Mouse (Mus musculus): ENCODE results near the gene Cog5. TPM values are rescaled to one million over a fixed set of nuclear protein-coding genes. Genes with fewer than 3 reads are reported as not detected.
A peak's percentile ranks its signal among the peaks of the same experiment; 100 is the strongest.

Gene Cog5
- total RNA-seq, 2 experiments from 2014 or later = 46.0 to 49.1 TPM

DNA sequence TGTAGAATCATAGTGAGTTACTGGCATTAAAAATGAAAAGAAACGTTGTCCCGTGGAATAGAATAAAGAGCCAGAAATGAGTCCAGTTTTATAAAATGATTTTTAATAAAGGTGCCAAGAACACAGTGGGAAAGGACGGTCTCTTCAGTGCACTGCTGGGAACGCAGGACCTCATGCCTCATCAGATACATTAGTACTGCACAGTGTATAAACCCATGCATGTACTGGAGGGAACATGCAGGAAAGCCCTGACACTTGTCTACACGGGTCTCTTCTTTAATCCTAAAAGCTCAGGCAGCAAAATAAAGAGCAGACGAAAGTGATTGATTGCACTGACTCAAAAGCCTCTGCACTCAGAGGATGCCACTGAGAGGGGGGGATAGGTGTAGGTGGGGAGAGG is 236.0 kb downstream of the Cog5 start:
- DNase-seq (ENCODE audit: low spot score in 2 of 2) = no peak

DNA sequence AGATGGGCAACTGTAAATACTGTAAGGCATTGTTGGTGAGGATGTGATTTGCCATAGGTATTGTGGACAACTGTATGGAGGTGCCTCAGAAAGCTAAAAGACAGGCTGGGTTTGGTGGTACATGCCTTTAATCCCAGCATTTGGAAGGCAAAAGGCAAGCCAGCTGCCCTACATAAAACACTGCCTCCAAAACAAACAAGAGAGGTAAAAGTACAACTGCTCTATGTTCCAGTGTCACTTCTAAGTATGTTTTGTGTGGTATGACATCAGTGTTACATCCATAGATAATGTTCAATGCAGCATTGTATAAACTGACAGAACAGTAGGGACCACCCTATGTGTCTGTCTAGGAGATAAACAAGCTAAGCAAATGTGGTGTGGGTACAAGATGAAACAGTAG is 237.4 kb downstream of the Cog5 start:
- DNase-seq (ENCODE audit: low spot score in 2 of 2) = no peak

DNA sequence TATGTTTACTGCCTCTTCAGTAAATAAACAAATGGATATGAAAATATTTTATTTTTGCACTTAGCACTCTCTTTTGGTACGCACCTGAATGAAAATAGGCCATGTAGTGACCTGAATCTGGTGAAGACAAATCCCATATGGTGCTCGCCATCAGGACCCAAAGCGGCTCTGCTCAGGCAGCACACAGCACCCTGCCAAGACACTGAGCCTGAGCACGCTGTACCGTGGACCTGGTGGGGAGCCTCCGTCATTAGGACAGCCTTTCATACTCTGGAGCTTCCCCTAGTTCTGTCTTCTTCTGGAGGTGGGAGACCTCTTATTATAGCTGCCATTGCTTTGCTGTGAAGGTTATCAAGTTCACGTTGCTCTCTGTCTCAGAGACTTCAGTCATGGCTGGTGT is 238.1 kb downstream of the Cog5 start:
- no peak for DNase-seq (ENCODE audit: low spot score in 2 of 2)

DNA sequence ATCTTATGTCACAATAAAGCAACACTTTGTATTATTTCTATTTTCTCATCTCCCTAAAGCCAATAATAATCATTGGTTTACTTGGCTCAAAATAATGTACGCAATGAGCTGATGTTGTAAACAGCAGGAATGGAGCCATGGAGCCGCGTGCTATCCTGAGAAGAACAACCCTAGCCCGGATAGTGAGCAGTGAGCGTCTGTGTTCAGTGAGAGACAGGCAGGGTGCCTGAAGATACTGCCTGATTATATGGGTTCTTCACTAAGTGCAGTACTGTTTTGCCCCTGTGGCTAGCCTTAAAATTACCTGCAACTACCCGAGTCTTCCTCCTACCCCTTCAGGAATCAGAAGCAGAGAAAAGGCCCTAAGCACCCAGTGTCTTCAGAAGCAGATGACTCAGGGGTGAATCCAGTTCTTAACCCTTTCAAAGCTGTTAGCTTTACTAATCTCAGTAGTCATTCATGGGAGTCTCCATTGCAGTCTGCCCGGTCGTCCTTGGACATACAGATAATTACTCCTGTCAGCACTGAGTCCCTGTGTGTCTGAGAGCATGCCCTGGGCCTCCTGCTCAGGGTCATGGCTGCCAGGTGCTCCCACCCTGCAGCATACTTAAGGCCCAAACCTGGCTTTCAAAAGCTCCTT is 240.5 kb downstream of the Cog5 start:
- no peak for DNase-seq (ENCODE audit: low spot score in 2 of 2)

DNA sequence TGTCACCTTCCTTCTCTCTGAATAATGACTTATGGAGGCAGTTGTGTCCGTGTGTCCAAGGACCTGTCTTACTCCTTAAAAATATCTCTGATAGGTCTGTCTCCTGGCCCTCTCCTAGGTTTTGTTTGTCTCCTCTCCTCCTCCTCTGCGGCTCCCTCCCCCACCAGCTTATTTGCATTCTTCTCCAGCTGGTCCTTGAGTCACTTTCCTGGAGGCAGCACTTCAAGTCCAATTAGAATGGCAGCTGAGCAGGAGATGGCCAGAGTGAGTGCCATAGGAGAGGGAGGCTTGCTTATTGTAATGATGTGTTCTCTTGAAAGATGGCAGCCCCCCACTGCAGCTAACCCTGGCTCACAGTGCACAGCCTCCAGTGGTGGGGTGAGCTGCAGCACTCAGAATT is 241.2 kb downstream of the Cog5 start:
- DNase-seq (ENCODE audit: low spot score in 2 of 2) = no peak

DNA sequence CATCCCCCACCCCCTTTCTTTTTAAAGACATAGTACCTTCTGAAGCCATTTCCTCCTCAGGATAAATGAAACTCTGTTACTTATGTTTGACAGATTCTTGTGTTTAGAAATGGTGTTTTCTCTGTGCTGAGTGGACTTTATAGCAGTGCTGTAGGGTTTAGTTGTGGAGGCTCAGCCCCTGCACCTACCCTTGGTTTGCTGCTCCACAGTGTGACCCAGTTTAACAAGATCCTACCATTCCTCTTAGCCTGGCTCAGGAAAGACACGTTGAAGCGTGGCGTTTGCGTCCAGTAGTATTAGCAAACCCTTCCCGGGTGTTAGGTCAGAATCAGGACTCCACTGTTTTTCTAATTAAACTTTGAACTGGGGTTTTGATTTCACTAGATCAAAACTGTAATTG is 241.6 kb downstream of the Cog5 start:
- no peak for DNase-seq (ENCODE audit: low spot score in 2 of 2)

DNA sequence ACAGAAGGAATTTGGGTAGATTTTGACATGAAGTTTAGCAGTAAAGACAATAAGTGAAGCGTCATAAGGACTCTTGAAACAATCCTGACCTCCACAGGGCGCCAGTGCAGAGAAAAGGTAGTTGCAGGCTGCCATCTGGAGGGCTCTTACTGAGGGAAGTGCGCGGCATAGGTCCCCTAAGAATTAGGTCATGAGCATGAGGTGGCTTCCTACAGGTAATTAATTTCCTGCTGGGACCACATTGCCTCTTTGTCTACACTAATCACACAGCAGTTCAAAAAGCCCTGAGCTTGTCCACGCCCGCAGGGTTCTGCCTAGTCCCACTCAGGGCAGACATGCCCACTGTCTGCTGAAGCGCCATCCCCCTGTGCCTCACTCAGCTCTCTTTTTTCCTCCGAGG is 242.3 kb downstream of the Cog5 start:
- DNase-seq (ENCODE audit: low spot score in 2 of 2) = no peak

DNA sequence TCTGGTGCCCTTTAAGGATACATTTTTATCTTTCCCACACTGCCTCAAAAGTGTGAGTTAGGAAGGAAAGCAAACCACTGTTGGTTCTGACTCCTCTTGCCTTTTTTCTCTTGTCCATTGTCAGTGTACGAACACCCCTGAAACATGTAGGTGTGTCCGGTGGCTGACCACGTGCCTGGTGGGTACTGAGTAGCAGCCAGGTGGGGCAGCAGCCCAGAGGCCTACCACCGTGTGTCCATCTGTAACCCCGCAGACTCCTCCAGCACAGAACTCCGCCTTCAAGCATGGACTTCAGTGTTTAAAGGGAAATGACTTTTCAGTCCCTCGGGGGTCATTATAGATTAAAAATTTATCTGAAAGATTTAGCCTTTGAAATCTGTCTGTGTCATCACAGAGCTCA is 242.8 kb downstream of the Cog5 start:
- DNase-seq (ENCODE audit: low spot score in 2 of 2) = no peak

DNA sequence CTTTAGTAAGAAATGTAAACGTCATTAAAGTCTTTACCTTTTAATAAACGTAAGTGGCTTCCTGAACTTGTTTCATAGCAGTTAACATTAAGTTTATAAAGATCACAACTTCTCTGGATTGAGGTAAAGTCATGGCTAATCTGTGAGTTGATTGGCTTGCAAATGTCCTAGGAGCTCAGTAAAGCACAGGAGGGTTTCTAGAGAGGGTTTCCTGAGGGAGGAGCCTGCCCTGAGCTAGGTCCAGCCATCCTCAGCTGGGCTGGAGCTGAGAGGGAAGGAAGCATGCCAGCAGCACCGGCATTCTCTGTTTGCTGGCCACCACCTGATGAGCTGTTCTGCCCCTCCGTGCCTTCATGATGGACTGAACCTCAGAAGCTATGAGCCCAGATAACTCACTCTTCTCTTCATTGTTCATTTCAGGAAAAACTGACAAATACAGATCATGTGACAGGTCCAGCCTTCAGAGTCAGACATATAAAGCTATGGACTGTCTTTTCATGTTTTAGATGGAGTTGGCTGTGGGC is 245.8 kb downstream of the Cog5 start:
- DNase-seq (ENCODE audit: low spot score in 2 of 2) = no peak

DNA sequence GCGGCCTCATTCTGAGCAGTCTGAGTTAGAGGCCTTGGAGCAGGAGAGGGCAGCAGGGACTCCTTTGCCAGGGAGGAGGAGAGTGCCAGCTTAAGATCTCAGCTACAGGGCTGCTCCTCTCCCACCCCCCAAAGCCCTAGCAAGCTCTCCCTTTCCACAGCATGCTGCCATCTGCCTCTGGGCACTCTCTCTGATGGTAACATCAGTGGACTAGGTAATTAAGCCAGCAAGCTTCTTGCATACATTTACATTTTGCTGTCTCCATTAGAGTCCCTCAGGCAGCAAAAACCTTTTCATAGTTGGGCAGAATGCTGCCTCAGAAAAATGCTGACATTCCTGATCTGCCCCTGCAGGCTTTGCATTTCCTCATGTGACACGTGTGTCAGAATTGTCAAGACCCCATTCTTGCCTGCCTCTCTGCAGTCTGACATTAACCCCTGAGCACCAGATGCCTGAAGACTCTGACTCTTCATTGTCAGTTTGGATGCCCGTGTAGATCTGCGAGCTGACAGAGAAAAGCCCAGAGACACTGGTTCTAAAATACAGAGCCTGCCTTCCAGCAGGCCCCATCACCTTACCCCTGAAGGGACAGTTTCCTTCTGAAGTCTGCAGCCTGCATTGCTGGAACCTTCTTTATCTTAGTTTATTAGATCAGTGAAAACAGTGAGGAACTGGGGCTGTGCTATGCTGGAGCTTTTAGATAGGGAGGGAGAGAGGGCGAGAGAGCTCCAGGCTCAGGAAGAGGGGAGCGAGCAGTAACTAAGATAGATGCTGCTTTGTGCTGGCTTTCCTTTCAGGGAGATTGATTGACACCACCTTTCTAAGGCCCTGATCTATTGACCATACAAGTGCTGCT is 251.3 kb downstream of the Cog5 start:
- DNase-seq (ENCODE audit: low spot score in 2 of 2) = no peak

DNA sequence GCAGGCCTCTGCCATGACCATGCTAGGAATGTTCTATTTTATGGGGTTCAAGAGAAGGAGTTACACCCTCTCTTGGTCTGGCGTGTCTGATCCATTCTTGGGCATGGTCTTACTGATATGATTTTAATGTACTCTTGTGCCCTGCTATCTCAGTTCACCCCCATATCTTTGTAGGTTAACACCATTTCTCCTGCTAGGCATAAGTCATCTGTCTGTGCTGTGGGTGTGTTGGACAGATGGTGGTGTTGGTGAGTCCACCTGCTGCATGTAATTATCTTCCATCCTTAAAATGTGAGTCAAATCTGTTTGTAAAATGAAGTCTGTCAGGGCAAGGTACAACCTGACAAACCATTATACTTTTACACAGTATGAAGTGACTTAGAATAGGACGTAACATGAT is 252.8 kb downstream of the Cog5 start:
- no peak for DNase-seq (ENCODE audit: low spot score in 2 of 2)

DNA sequence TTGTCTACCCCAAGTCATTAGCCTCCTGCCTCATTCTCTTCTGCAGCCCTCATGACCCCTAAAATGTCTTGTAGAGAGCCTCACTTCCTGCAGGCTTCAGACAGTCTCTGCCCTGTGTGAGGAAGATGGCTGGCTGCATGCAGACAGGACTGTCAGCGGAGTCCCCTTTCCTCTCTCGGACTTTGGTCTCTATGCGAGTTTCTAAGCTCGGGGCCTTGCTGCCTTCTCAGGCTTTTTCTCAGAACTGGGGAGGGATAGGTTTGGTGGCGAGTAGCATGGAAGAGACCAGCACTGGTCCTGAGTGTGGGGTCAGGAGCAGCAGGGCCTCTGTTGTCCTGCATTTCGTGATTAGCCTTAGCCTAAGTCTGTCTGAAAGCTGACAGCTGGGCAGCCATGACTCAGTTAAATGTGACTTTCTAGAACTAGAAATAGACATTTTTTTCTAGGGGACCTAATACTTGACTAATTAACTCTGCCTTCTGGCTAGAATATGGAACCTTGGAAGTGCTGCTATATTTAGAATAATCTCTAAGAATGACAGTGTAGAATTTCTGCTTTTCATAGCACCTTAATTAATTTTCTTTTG is 258.4 kb downstream of the Cog5 start:
- DNase-seq (ENCODE audit: low spot score in 2 of 2) = no peak

DNA sequence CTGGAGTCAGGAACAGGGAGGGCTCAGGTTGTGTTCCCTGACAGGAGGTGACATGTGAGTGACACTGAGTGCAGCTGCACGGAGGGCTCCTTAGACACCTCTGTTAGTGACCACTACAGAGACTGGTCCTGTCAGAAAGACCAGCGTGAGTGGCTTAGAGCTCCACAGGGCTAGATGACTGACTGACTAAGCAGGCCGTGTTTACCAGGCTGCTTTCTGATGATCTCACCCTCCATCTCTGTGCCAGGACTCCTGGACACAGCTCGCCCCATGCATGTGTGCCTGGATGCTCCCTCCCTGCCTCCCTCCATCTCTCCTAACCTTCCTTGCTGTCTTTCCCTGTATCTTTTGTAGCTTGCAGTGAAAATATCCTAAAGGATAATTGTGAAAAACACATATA is 258.9 kb downstream of the Cog5 start:
- DNase-seq (ENCODE audit: low spot score in 2 of 2) = no peak

DNA sequence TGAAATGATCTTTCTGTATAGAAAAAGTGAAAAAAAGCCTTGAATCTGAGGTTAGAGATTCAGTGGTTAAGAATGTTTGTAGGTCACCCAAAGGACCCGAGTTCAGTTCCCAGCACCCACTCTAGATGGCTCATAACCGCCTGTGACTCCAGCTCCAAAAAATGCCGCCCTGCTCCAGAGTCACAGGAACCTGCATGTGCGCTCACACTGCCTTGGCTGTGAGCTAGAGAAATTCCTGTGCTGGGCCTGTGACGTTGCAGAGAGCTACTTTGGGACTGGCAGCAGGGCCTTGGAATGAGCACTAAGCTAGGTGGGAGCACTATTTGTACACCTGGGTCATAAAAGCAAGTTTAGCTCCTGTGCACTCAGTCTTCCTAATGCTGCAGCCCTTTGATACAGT is 262.0 kb downstream of the Cog5 start:
- no peak for DNase-seq (ENCODE audit: low spot score in 2 of 2)

DNA sequence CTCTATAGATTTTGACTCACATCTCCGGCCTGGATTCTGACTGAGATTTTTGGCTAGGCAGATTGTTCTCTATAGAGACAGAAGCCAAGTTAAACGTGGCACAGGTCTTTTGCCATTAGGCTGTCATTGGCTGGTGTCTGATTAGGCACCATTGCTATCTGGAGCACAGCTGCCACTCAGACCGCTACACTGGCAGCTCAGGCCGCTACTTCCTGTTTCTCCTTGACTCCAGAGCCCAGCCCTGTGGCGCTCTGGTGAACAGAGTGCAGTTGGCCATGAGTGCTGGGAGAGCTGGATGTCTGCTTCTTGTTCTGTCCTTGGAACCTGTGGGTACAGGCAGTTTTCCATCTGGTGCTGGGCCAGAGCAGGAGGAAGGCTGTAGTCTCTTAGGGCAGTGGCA is 262.6 kb downstream of the Cog5 start:
- DNase-seq (ENCODE audit: low spot score in 2 of 2) = peak; percentile 21 to 46

DNA sequence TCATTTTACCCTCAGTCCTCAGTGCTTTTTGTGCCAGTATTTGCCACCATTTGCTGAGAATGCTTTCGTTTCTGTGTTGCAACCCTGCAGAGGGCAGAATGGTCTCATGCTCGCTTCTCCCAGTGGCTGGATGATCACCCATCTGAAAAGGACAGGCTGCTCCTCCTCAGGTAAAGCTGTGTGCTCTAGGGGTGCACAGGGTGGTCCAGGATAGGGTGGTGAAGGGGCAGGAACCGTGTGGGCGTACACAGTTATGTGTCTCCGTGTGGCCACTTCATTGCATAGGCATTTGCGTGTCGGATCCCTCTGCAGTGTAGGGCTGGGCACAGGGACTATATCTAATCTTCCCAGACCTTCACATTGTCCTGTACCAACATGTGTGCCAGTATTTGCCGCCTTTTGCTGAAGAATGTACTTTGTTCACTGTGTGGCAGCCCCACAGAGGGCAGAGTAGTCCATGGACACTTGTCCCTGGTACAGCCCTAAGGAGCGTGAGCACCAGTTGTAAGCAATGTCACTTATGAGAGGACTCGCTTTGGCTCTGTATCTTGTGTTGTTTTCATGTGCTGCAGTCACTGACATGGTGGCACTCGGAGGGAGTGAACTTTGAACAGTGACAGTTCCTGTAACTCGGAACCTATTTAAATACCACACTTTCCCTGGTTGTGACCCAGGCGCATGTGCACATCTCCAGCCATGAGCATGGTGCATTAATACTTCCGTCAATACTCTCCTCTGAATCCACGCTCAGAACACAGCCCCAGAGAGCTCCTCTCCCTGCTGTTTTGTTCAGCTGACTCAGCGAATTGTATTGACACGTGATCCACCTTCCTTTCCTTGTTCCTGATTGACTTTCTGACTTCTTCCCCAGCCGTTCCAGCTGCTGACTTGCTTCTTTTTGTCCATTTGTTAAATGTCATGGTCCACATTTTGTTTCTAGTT is 266.1 kb downstream of the Cog5 start:
- no peak for DNase-seq (ENCODE audit: low spot score in 2 of 2)

DNA sequence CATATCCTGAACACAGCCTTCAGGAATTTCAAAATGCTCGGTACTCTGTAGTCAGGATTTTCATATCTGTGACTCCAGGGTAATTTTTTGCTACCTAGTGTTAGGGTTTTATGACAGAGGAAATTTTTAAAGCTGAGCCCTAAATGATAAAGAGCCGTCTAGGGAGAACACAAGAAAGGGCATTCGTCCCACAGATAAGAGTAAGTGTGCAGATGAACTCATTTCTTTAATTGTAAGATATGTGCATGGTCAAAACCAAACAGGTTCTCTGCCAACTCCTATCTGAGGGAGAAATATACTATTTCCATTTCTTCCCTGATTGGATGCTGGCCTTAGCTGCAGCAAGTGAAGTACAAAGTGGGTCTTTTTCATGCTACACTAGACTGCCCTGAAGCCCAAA is 269.5 kb downstream of the Cog5 start:
- no peak for DNase-seq (ENCODE audit: low spot score in 2 of 2)

DNA sequence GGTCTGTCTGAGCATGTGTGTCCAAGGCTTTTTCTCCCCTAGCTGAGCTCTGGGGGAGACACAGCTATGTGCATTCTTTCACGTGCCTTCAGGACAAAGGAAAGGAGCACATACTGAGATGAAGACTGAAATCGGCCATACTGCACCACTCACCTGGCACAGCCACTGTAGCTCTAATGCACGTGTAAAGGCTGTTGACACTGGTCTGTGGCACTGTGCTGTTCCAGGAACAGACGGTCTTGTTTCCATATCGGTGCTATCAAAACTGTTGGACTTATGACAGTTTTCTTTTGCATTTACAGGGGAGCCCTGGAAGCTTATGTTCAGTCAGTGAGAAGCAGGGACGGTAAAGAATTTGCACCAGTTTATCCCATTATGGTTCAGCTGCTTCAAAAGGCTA is 270.7 kb downstream of the Cog5 start:
- no peak for DNase-seq (ENCODE audit: low spot score in 2 of 2)

DNA sequence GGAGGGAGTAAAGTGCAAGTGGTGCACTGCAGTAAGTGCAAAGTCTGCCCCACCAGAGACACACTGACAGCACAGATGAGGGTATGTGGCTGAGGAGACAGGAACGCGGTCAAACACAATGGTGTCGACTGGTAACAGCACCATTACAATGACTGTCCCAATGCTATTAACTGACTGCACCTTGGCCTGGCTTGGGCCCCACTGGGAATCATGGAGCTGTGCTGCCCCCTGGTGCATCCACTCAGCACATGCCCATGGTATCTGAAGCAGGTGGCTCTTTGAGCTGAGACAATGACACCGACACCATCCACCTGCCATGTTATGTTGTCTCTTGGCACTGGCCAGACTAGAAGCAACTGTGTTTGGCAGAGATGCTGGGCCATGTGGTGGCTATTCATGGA is 272.0 kb downstream of the Cog5 start:
- DNase-seq (ENCODE audit: low spot score in 2 of 2) = peak in 1 of 2 experiments; percentile 46

DNA sequence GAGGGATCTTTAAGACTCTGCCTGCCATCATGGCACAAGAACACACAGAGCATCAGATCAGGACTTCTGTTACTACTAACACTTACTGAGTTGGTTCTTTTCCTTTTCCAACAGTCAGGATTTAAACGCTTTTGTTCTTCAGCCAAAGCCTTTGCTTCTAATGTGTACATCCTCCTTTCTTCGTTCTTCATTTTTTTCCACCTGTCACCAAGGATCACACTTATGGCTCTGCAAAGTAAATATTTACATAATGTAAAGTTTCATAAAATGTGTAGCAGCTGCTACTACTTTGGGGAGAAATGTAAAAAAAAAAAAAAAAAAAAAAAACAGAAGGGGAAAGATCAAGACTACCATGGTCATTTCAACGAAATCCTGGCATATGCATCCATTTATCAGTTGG is 273.8 kb downstream of the Cog5 start:
- DNase-seq (ENCODE audit: low spot score in 2 of 2) = no peak

DNA sequence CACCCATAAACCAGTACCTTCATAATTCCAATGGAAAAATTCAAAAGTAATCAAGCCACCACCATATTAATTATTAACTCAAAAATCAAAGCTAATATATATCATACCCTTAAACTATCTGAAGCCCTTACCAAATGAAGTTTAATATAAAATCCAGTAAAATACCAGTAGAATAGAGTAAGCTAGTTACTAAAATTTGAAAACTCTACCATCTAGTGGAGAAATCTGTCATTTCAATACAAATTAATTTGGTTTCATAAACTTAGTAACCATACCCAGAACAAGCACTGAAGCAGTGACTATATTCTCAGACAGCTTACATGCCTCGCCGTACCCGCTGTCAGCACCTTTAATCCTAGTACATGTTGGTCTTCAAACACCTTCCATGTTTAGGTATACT is 277.1 kb downstream of the Cog5 start:
- no peak for DNase-seq (ENCODE audit: low spot score in 2 of 2)
